Comparison of ENCODE assay signal across 10 mouse cellular contexts in genomic region chr6:93445568-93445967, GRCm38 (mm10).
DNase-seq lines count a peak whose midpoint lies in the region; ATAC-seq and TF ChIP-seq lines count a peak whose summit lies in the region.
"Had no signal": no experiment of that assay in that cellular context is flagged by ENCODE, and none has a peak within 500 bp of the region (broad histone marks: within the 10 kb centered on the region; RNA-seq: fewer than 3 reads in every experiment).

No protein-coding gene starts in this region.

- no peak overlapping the region for H3K27ac ChIP-seq in limb, embryonic 14.5 days (replicated peaks; ENCODE audit: low read depth, low read length)
- no peak overlapping the region for H3K27ac ChIP-seq in limb, embryonic 10.5 days
- peak overlapping the region; percentile 55 for H3K27ac ChIP-seq in lung, embryonic 15.5 days
- H3K27ac ChIP-seq: liver, embryonic 14.5 days had no signal

- 73% methylated on average over 16 of the region's 16 CpGs for WGBS in limb, embryonic 14.5 days
- WGBS in limb, embryonic 10.5 days = 78% methylated on average over 16 of the region's 16 CpGs
- WGBS in lung, embryonic 15.5 days = 41% methylated on average over 16 of the region's 16 CpGs

- H3K27me3 ChIP-seq in limb, embryonic 14.5 days (ENCODE audit: control insufficient read depth, insufficient read depth, low read length) = no peaks in the 10 kb centered on the region
- H3K27me3 ChIP-seq in limb, embryonic 10.5 days (ENCODE audit: low read depth, poor library complexity, severe bottlenecking) = no peaks in the 10 kb centered on the region
- H3K27me3 ChIP-seq in lung, embryonic 15.5 days = no peaks in the 10 kb centered on the region

- no peak for TF ChIP-seq POLR2A in limb, embryonic 14.5 days (IDR thresholded peaks at IDR 0.05; ENCODE audit: borderline replicate concordance, extremely low read depth, insufficient read depth, insufficient read length)

- ATAC-seq in limb, embryonic 14.5 days (ENCODE audit: low FRiP score, low read depth) = no peak
- ATAC-seq in lung, embryonic 15.5 days (ENCODE audit: borderline replicate concordance, extremely low read depth, low FRiP score, low TSS enrichment) = peak; percentile 95
- ATAC-seq in granulocyte monocyte progenitor cell, adult 5-6 weeks (replicated peaks; ENCODE audit: poor library complexity, severe bottlenecking) = no peak
- ATAC-seq in cerebellum, adult (ENCODE audit: insufficient number of reproducible peaks, low FRiP score, low TSS enrichment) = no peak
- ATAC-seq: CD4-positive, CD25-positive, alpha-beta regulatory T cell, adult 4 months had no signal

- H3K9ac ChIP-seq in limb, embryonic 14.5 days (ENCODE audit: low read depth, low read length, severe bottlenecking) = no peak overlapping the region
- H3K9ac ChIP-seq in lung, embryonic 15.5 days = no peak overlapping the region
- H3K9ac ChIP-seq: liver, embryonic 14.5 days had no signal

- DNase-seq in limb, embryonic 14.5 days (ENCODE audit: low spot score) = peak; percentile 33
- DNase-seq in limb, embryonic 10.5 days (ENCODE audit: low spot score) = no peak
- peak; percentile 59 for DNase-seq in heart, postnatal 25 days (ENCODE audit: low spot score)
- DNase-seq in urinary bladder, postnatal 14 days (ENCODE audit: low spot score) = peak; percentile 64
- no peak for DNase-seq in spleen, postnatal 14 days (ENCODE audit: low spot score in 2 of 2)

- H3K36me3 ChIP-seq in limb, embryonic 14.5 days (ENCODE audit: control insufficient read depth, insufficient read depth, low read length) = no peaks in the 10 kb centered on the region
- H3K36me3 ChIP-seq in limb, embryonic 10.5 days = no peaks in the 10 kb centered on the region
- no peaks in the 10 kb centered on the region for H3K36me3 ChIP-seq in lung, embryonic 15.5 days

- peaks cover 9% of the 10 kb centered on the region for H3K4me1 ChIP-seq in limb, embryonic 14.5 days (ENCODE audit: control insufficient read depth, insufficient read depth, low read length)
- peaks cover 15% of the 10 kb centered on the region for H3K4me1 ChIP-seq in limb, embryonic 10.5 days
- 0 out of 2 replicates have a peak, but pooled peaks cover 13% of the 10 kb centered on the region for H3K4me1 ChIP-seq in lung, embryonic 15.5 days

- H3K4me2 ChIP-seq in limb, embryonic 14.5 days (replicated peaks; ENCODE audit: low read depth, low read length, severe bottlenecking) = no peak overlapping the region
- H3K4me2 ChIP-seq in lung, embryonic 15.5 days = peak overlapping the region; percentile 36

- H3K4me3 ChIP-seq in limb, embryonic 14.5 days (replicated peaks; ENCODE audit: low read length) = no peak overlapping the region
- H3K4me3 ChIP-seq in limb, embryonic 10.5 days = no peak overlapping the region
- peak overlapping the region; percentile 4; the same call in 1 of the 2 replicates for H3K4me3 ChIP-seq in lung, embryonic 15.5 days

- H3K9me3 ChIP-seq in limb, embryonic 14.5 days (ENCODE audit: control insufficient read depth, low read length) = no peaks in the 10 kb centered on the region
- no peaks in the 10 kb centered on the region for H3K9me3 ChIP-seq in limb, embryonic 10.5 days (replicated peaks)
- no peaks in the 10 kb centered on the region for H3K9me3 ChIP-seq in lung, embryonic 15.5 days

- intact Hi-C loops in heart, postnatal 25 days (cut with DNase I) = loop anchor here (1.0 to 5.0 kb wide), 4 partner anchors 97 to 658 kb away; partner anchors contain the start of gene Adamts9

Comparison
In these comparisons a context has a peak if more than half of its experiments do, and no peak if none do; other contexts are left out.
1. DNase-seq: peak in limb, embryonic 14.5 days (single experiment), heart, postnatal 25 days (single experiment) and urinary bladder, postnatal 14 days (single experiment); none in limb, embryonic 10.5 days (single experiment) and spleen, postnatal 14 days (0 of 2).